Mouse (Mus musculus) C2C12 (cell line): Measurements from ENCODE around the gene Snrnp35.

Experiments
- CTCF ChIP-seq: IDR thresholded peaks from one replicate; pipeline ENCODE4 v1.5.1; 2011; ENCODE audit not compliant: control insufficient read depth, insufficient read depth, insufficient read length
- FOSL1 ChIP-seq: IDR thresholded peaks from one replicate; pipeline ENCODE4 v1.8.0; 2011; ENCODE audit warnings: mild to moderate bottlenecking, low read length; ENCODE audit not compliant: poor library complexity, insufficient read depth, severe bottlenecking
- MAX ChIP-seq: IDR thresholded peaks from one replicate; pipeline ENCODE4 v1.6.1; 2011; ENCODE audit warnings: mild to moderate bottlenecking, control low read depth
- MYOG ChIP-seq: IDR thresholded peaks from one replicate; pipeline ENCODE4 v1.6.1; 2011; ENCODE audit not compliant: control insufficient read depth, insufficient read length; ENCODE audit errors: extremely low read depth
- USF1 ChIP-seq: IDR thresholded peaks from one replicate; pipeline ENCODE4 v1.6.1; 2011; ENCODE audit warnings: low read depth, mild to moderate bottlenecking, control low read depth, moderate library complexity

DNA sequence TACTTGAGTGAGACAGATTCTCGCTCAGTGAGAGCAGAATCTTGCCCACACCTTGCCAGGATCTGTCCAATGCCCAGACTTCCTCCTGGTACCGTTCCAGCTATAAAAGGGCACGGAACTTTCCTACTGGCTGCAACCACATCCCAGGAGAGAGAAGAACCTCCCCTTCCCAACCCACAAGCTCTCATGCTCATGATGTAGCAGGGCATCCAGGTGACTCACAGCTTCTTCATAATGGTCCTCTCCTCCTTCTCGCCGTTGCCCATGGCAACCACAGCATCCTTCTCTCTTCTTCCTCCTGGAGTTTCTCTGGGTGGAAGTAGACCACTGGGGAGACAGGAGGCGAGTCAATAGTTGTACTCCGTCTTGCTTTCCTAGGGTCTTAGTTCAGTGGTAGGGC, 14.6 kb upstream of the Snrnp35 start:
- TF ChIP-seq CTCF (no peak), MAX (no peak), USF1 (no peak), MYOG (no peak), FOSL1 (no peak)
